Mouse (Mus musculus) liver, embryonic 13.5 days (tissue): Measurements from ENCODE around the gene Cfap69. TPM values are rescaled to one million over a fixed set of nuclear protein-coding genes. Genes with fewer than 3 reads are reported as not detected.
A peak's percentile ranks its signal among the peaks of the same experiment; 100 is the strongest.
"Not testable (repeated sequence)": the region's sequence is repeated elsewhere in the genome, so short reads cannot be mapped to it uniquely, and the experiment has no call there.

Experiments used
- ATAC-seq: fragments of 200-750 bp; cut with Nextera tagmentation; 2 replicates; pipeline ENCODE4 v1.8.0; 2017; ENCODE audit warnings: low read depth, mild to moderate bottlenecking, moderate number of reproducible peaks, moderate library complexity
- DNase-seq: peaks from one replicate; pipeline ENCODE4 v3.0.0; 2022
- H3K27ac ChIP-seq: fragments of 300-500 bp; sonication (generic); 2 replicates; pipeline ENCODE4 v1.5.1; 2015; ENCODE audit warnings: moderate library complexity, mild to moderate bottlenecking, inconsistent platforms
- H3K27me3 ChIP-seq: fragments of 300-500 bp; sonication (generic); 2 replicates; pipeline ENCODE4 v1.6.1; 2015; ENCODE audit warnings: mild to moderate bottlenecking, inconsistent platforms
- H3K36me3 ChIP-seq: fragments of 300-500 bp; sonication (generic); 2 replicates; pipeline ENCODE4 v1.6.1; 2015; ENCODE audit warnings: mild to moderate bottlenecking, inconsistent platforms
- H3K4me1 ChIP-seq: fragments of 300-500 bp; sonication (generic); replicated peaks from 2 replicates; pipeline ENCODE4 v1.6.1; 2015; ENCODE audit warnings: inconsistent platforms
- H3K4me2 ChIP-seq: fragments of 300-500 bp; sonication (generic); 2 replicates; pipeline ENCODE4 v1.6.1; 2015; ENCODE audit warnings: inconsistent platforms, mild to moderate bottlenecking, moderate library complexity
- H3K4me3 ChIP-seq: fragments of 300-500 bp; sonication (generic); replicated peaks from 2 replicates; pipeline ENCODE4 v1.5.1; 2015; ENCODE audit warnings: mild to moderate bottlenecking, inconsistent platforms
- H3K9ac ChIP-seq: fragments of 300-500 bp; sonication (generic); 2 replicates; pipeline ENCODE4 v1.6.1; 2015; ENCODE audit warnings: mild to moderate bottlenecking, inconsistent platforms
- H3K9me3 ChIP-seq: fragments of 300-500 bp; sonication (generic); replicated peaks from 2 replicates; pipeline ENCODE4 v1.6.1; 2016; ENCODE audit warnings: inconsistent platforms
- WGBS: fragments of 180-500 bp; shearing (Covaris S2); methylation state at CpG from one replicate; pipeline ENCODE4 v1.1.7; 2015; ENCODE audit not compliant: insufficient replicate concordance; 5-methylcytosine and 5-hydroxymethylcytosine counted together
- polyA plus RNA-seq: library from polyadenylated mRNA; unstranded; fragments of >200 nt; fragmentation: Nextera tagmentation; extraction: Ambion mirVana; gene quantifications from 2 replicates; pipeline ENCODE4 v1.2.1, GENCODE M21; 2015

Gene Cfap69
- polyA plus RNA-seq, 1 experiment from 2014 or later: 0.21 TPM

DNA sequence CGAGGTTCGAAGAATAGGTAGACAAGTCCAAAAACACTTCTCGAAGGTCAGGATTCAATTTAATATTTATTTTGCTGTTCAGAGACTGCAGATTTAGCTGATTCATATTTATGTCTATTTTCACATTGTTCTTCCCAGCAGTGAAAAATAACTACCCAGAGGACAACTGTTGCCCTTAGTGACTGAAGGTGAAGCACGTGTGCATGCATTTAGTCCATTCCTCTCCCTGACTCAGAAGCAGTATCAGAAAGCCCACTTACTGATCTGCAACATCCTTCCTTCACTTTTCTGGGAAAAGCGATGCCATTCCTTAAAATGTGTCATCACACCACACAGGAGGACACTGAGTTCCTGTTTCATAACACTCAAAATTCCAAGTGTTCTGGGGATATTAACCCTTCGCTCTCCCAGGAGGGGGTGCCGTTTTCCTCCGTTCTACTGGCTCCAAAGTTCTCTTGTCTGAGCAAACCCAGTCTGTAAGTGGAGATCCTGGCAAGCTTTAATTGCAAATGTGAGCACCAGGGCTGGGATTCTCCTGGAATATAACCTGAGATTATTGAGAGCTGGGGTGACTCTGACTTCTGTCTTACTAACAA, 25.0 kb upstream of the Cfap69 start:
- Histone ChIP-seq H3K27ac (no peak overlapping the region), H3K4me2 (no peak overlapping the region), H3K4me3 (no peak overlapping the region), H3K9ac (no peak overlapping the region), H3K36me3 (no peaks in the 10 kb centered on the region), H3K27me3 (peaks cover 29% of the 10 kb centered on the region), H3K9me3 (no peaks in the 10 kb centered on the region), H3K4me1 (0 out of 2 replicates have a peak, but pooled peaks cover 8% of the 10 kb centered on the region)
- DNase-seq: no peak
- ATAC-seq: no peak
- WGBS: 57% methylated on average over 8 of the region's 8 CpGs

DNA sequence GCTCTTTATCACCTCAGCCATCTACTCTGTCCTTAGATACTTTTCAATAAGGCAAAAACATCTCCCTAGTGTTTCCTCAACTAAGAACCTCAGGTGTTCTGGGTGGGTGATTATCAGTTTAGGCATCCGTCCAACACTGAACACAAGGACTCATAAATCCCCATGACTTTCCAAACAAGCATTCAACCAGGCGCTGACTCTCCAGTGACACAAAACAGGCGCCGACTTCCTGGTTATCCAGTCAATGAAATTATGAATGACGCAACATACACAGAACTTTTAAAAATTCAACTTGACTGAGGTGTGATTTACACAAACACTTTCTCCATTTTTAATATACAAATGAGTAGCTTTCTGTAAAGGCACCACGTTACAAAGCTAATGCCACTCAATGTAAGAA, 24.2 kb upstream of the Cfap69 start:
- H3K4me2 ChIP-seq: no peak overlapping the region
- peaks cover 21% of the 10 kb centered on the region for H3K27me3 ChIP-seq
- no peak overlapping the region for H3K4me3 ChIP-seq
- H3K36me3 ChIP-seq: no peaks in the 10 kb centered on the region
- no peak overlapping the region for H3K27ac ChIP-seq
- DNase-seq (no peak), ATAC-seq (no peak)
- no peak overlapping the region for H3K9ac ChIP-seq
- no peaks in the 10 kb centered on the region for H3K9me3 ChIP-seq
- H3K4me1 ChIP-seq: 0 out of 2 replicates have a peak, but pooled peaks cover 8% of the 10 kb centered on the region
- WGBS: 56% methylated on average over 6 of the region's 6 CpGs

GRCm38 (mm10) chr5:5686973-5687372, 22.9 kb upstream of the Cfap69 start:
- H3K4me1 ChIP-seq: 0 out of 2 replicates have a peak, but pooled peaks cover 8% of the 10 kb centered on the region
- no peaks in the 10 kb centered on the region for H3K9me3 ChIP-seq
- no peaks in the 10 kb centered on the region for H3K36me3 ChIP-seq
- H3K27ac ChIP-seq: no peak overlapping the region
- no peak overlapping the region for H3K4me3 ChIP-seq
- 0 out of 2 replicates have a peak, but pooled peaks cover 8% of the 10 kb centered on the region for H3K27me3 ChIP-seq
- 19% methylated on average over 1 of the region's 1 CpGs for WGBS
- no peak for DNase-seq
- no peak overlapping the region for H3K9ac ChIP-seq
- H3K4me2 ChIP-seq: no peak overlapping the region
- no peak for ATAC-seq

- H3K4me2 ChIP-seq, ATAC-seq, H3K27ac ChIP-seq, H3K36me3 ChIP-seq, H3K27me3 ChIP-seq, DNase-seq, H3K4me3 ChIP-seq, H3K4me1 ChIP-seq, H3K9ac ChIP-seq, H3K9me3 ChIP-seq: not testable (repeated sequence)
- 48% methylated on average over 2 of the region's 2 CpGs for whole genome bisulfite sequencing
Measured at GRCm38 (mm10) chr5:5684946-5685345, 20.9 kb upstream of the Cfap69 start.

DNA sequence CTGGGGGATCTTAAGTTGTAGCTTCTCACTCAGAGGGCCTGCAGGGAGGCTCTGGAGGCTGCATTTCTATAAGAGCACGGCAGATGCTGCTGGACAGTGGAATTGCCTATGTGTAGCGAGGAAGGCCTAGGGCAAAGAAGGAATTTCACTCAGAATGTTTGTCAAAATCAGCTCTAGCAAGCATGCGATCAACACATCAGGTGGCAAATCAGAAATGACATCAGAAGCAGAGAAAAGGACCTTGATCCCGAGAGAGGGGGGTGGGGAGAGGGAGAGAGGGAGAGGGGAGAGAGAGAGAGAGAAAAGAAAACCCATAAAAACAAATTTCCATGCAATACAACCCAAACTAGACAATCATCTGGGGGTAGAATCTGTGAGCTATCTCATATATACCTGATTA, 19.3 kb upstream of the Cfap69 start:
- ATAC-seq (no peak), DNase-seq (no peak)
- Histone ChIP-seq H3K27me3 (no peaks in the 10 kb centered on the region), H3K4me3 (no peak overlapping the region), H3K27ac (no peak overlapping the region), H3K4me1 (0 out of 2 replicates have a peak, but pooled peaks cover 2% of the 10 kb centered on the region), H3K36me3 (no peaks in the 10 kb centered on the region), H3K9me3 (no peaks in the 10 kb centered on the region), H3K4me2 (no peak overlapping the region), H3K9ac (no peak overlapping the region)
- WGBS: 52% methylated on average over 4 of the region's 4 CpGs

DNA sequence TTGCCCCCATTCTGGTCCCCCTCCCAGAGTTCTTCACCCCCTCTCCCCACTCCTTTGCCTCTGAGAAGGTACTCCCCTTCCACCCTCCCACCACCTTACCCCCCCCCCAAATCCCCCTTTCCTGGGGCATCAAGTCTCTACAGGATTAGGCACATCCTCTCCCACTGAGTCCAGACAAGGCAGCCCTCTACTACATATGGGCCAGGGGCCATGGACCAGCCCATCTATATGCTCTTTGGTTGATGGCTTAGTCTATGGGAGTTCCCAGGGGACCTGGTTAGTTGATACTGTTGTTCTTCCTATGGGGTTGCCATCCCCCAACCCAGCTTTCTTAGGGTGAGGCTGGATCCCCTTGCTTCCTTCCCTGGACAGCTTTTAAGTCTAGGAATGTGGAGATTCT, 15.4 kb upstream of the Cfap69 start:
- no peak overlapping the region for H3K9ac ChIP-seq
- DNase-seq: no peak

GRCm38 (mm10) chr5:5676082-5676481, 12.0 kb upstream of the Cfap69 start:
- Histone ChIP-seq H3K27me3 (no peaks in the 10 kb centered on the region), H3K9me3 (no peaks in the 10 kb centered on the region), H3K9ac (no peak overlapping the region), H3K4me1 (no peaks in the 10 kb centered on the region), H3K36me3 (no peaks in the 10 kb centered on the region), H3K4me2 (no peak overlapping the region), H3K4me3 (no peak overlapping the region), H3K27ac (no peak overlapping the region)
- DNase-seq (no peak), ATAC-seq (no peak)
- WGBS: 54% methylated on average over 3 of the region's 3 CpGs

More for the DNA sequence above, 15.4 kb upstream of the Cfap69 start:
- Histone ChIP-seq H3K9me3 (no peaks in the 10 kb centered on the region), H3K27me3 (no peaks in the 10 kb centered on the region), H3K4me1 (no peaks in the 10 kb centered on the region), H3K27ac (no peak overlapping the region), H3K36me3 (no peaks in the 10 kb centered on the region), H3K4me3 (no peak overlapping the region), H3K4me2 (no peak overlapping the region)
- no peak for ATAC-seq

DNA sequence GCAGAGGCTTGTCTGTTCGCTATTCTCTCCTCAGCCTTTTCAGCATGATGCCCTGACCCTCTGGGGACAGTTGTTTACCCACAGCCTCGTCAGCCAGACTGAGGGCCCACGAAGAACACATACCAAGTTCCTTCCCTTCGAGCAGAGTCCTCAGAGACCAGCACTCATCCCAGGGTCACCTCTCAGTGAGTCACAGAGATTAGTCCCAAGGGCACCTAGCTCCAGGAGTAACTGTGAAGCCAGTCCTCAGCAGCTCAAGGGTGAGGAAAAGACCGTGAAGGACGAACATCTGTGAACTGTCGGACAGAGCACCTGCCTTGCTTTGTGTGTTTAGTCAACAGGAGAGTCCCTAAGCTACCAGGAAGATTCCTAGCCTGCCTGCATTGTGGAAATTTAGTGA, 4.9 kb upstream of the Cfap69 start:
- no peak overlapping the region for H3K4me3 ChIP-seq
- H3K4me2 ChIP-seq: no peak overlapping the region
- H3K4me1 ChIP-seq: no peaks in the 10 kb centered on the region
- H3K9ac ChIP-seq: no peak overlapping the region
- H3K36me3 ChIP-seq: no peaks in the 10 kb centered on the region
- H3K27me3 ChIP-seq: peaks cover 3% of the 10 kb centered on the region
- no peak for DNase-seq
- ATAC-seq: no peak
- no peaks in the 10 kb centered on the region for H3K9me3 ChIP-seq
- 66% methylated on average over 7 of the region's 7 CpGs for WGBS
- no peak overlapping the region for H3K27ac ChIP-seq

- ATAC-seq (no peak), DNase-seq (no peak)
- Histone ChIP-seq H3K9ac (0 out of 2 replicates have a peak overlapping the region, but pooled peaks have one; percentile 29), H3K4me1 (no peaks in the 10 kb centered on the region; the same call in 1 of the 2 replicates), H3K4me3 (peak overlapping the region; percentile 55), H3K4me2 (peak overlapping the region; percentile 76), H3K9me3 (no peaks in the 10 kb centered on the region), H3K27me3 (peaks cover 13% of the 10 kb centered on the region), H3K27ac (no peak overlapping the region), H3K36me3 (no peaks in the 10 kb centered on the region)
- 42% methylated on average over 6 of the region's 6 CpGs for WGBS
Measured at GRCm38 (mm10) chr5:5664371-5664926, 410 bp upstream of the Cfap69 start.

DNA sequence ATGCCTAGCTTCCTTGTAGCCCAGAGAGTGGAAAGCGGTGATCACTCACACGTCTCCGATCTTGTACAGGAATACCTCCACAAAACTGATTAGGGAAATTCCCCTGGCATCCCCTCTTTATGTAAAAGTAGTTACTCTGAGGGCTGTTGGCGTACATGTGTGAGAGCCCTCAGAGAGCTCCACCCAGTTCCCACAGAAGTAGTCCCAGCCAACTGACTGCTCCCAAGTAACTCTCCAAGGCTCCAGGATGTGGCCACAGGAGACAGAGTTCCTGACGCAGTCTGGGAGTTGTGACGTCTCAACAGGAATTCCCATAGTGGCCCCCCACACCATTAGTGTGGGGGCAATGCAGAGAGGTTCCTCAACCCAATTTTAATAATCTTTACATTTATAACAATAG, 982 bp downstream of the Cfap69 start:
- 42% methylated on average over 6 of the region's 6 CpGs for WGBS
- Histone ChIP-seq H3K4me1 (no peaks in the 10 kb centered on the region; the same call in 1 of the 2 replicates), H3K4me2 (peak overlapping the region; percentile 76; the same call in 1 of the 2 replicates), H3K27ac (no peak overlapping the region), H3K4me3 (no peak overlapping the region), H3K27me3 (peaks cover 13% of the 10 kb centered on the region), H3K9ac (no peak overlapping the region), H3K36me3 (no peaks in the 10 kb centered on the region), H3K9me3 (no peaks in the 10 kb centered on the region)
- no peak for ATAC-seq
- DNase-seq: no peak

DNA sequence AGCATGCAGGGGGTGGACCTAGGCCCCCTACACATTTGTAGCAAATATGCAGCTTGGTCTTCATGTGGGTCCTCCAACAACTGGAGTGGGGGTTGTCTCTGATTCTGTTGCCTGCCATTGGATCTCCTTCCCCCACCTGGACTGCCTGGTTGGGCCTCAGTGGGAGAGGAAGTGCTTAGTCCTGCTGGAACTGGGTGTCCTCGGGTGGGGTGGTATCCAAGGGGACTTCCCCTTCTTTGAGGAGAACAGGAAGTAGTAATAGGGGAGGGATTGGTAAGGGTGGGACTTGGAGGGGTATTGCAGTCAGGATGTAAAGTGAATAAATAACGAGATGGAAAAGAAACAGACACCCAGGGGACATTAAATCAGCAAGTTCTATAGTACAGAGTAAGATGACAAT, 5.4 kb downstream of the Cfap69 start:
- ATAC-seq: no peak
- WGBS: 19% methylated on average over 2 of the region's 2 CpGs
- no peak for DNase-seq
- no peaks in the 10 kb centered on the region for H3K9me3 ChIP-seq
- no peaks in the 10 kb centered on the region; the same call in 1 of the 2 replicates for H3K4me1 ChIP-seq
- H3K27ac ChIP-seq: no peak overlapping the region
- H3K4me3 ChIP-seq: no peak overlapping the region
- H3K4me2 ChIP-seq: no peak overlapping the region
- H3K36me3 ChIP-seq: no peaks in the 10 kb centered on the region
- H3K27me3 ChIP-seq: peaks cover 7% of the 10 kb centered on the region
- no peak overlapping the region for H3K9ac ChIP-seq

DNA sequence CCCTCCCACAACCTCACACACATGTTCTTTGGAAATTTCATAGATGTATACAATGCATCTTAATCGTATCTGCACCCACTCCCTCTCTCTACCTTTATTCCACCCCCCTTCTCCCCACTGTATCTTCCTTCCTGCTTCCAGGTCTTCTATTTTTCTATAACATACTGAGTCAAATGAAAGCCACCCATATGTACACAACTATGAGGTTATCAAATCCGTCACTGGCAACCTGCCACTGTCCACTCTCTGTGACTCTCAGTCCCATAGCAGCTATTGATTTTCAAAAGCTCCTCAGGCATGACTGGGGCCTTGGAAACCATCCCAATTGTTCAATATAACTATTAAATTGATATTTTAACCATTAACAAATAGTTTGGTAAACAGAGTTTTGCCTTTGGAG, 6.1 kb downstream of the Cfap69 start:
- no peak overlapping the region for H3K4me2 ChIP-seq
- no peak overlapping the region for H3K27ac ChIP-seq
- DNase-seq (no peak), ATAC-seq (no peak)
- H3K9ac ChIP-seq: no peak overlapping the region
- H3K4me1 ChIP-seq: no peaks in the 10 kb centered on the region
- H3K4me3 ChIP-seq: no peak overlapping the region
- peaks cover 1% of the 10 kb centered on the region for H3K27me3 ChIP-seq
- 54% methylated on average over 2 of the region's 2 CpGs for WGBS
- H3K9me3 ChIP-seq: no peaks in the 10 kb centered on the region
- H3K36me3 ChIP-seq: no peaks in the 10 kb centered on the region
